Mouse (Mus musculus) limb, embryonic 14.5 days (tissue): ENCODE results near the gene Dennd1a. TPM values are rescaled to one million over a fixed set of nuclear protein-coding genes. Genes with fewer than 3 reads are reported as not detected.

Experiments
- ATAC-seq: fragments of 200-750 bp; cut with Nextera tagmentation; 2 replicates; pipeline ENCODE4 v1.8.0; 2017; ENCODE audit warnings: low read depth, moderate number of reproducible peaks, moderate TSS enrichment; ENCODE audit not compliant: low FRiP score
- DNase-seq: peaks from one replicate; pipeline ENCODE4 v3.0.0-alpha.2; 2015; ENCODE audit warnings: low spot score
- H3K27ac ChIP-seq: fragments of 300-500 bp; sonication (generic); replicated peaks from 2 replicates; pipeline ENCODE4 v1.5.1; 2014; ENCODE audit warnings: low read depth, mild to moderate bottlenecking, low read length, moderate library complexity, mixed read lengths
- H3K27me3 ChIP-seq: fragments of 300-500 bp; sonication (generic); 2 replicates; pipeline ENCODE4 v1.6.1; 2014; ENCODE audit warnings: low read length, mixed read lengths; ENCODE audit not compliant: control insufficient read depth, insufficient read depth
- H3K36me3 ChIP-seq: fragments of 300-500 bp; sonication (generic); 2 replicates; pipeline ENCODE4 v1.6.1; 2014; ENCODE audit warnings: mild to moderate bottlenecking, low read length, moderate library complexity, mixed read lengths; ENCODE audit not compliant: control insufficient read depth, insufficient read depth
- H3K4me1 ChIP-seq: fragments of 300-500 bp; sonication (generic); 2 replicates; pipeline ENCODE4 v1.6.1; 2014; ENCODE audit warnings: antibody characterized with exemption, low read length, mixed read lengths; ENCODE audit not compliant: control insufficient read depth, insufficient read depth
- H3K4me2 ChIP-seq: fragments of 300-500 bp; sonication (generic); replicated peaks from 2 replicates; pipeline ENCODE4 v1.6.1; 2014; ENCODE audit warnings: low read depth, mild to moderate bottlenecking, low read length, moderate library complexity; ENCODE audit not compliant: severe bottlenecking
- H3K4me3 ChIP-seq: fragments of 300-500 bp; sonication (generic); replicated peaks from 2 replicates; pipeline ENCODE4 v1.5.1; 2014; ENCODE audit warnings: low read length
- H3K9ac ChIP-seq: fragments of 300-500 bp; sonication (generic); 2 replicates; pipeline ENCODE4 v1.6.1; 2014; ENCODE audit warnings: mild to moderate bottlenecking, low read depth, low read length, moderate library complexity; ENCODE audit not compliant: severe bottlenecking
- H3K9me3 ChIP-seq: fragments of 300-500 bp; sonication (generic); 2 replicates; pipeline ENCODE4 v1.6.1; 2016; ENCODE audit warnings: low read length; ENCODE audit not compliant: control insufficient read depth
- POLR2A ChIP-seq: fragments of 200-500 bp; IDR thresholded peaks from 2 replicates; pipeline ENCODE4 v1.8.0; 2012; ENCODE audit warnings: inconsistent platforms, mild to moderate bottlenecking, moderate library complexity, borderline replicate concordance; ENCODE audit not compliant: insufficient read depth, insufficient read length; ENCODE audit errors: extremely low read depth
- WGBS: fragments of 180-500 bp; shearing (Covaris S2); extraction: QIAGEN DNeasy Blood & Tissue Kit; methylation state at CpG from one replicate; pipeline ENCODE4 v1.1.7; 2014; 5-methylcytosine and 5-hydroxymethylcytosine counted together
- polyA plus RNA-seq, 2 experiments: library from polyadenylated mRNA; depleted of rRNA in 1 of 2; stranded (reverse) in 1 of 2; unstranded in 1 of 2; fragments of >200 nt; fragmentation: Nextera tagmentation in 1 of 2; extraction: Ambion mirVana in 1 of 2; gene quantifications; 2 replicates each; pipeline versions ENCODE4 v1.2.1 to v1.2.3; 2012 to 2014

The Dennd1a gene
- polyA plus RNA-seq, 2 experiments = 11.8 to 22.9 TPM

GRCm38 (mm10) chr2:37823826-37824225, 463.4 kb downstream of the Dennd1a start:
- TF ChIP-seq POLR2A = no peak
- WGBS = 70% methylated on average over 2 of the region's 2 CpGs
- no peaks in the 10 kb centered on the region for H3K36me3 ChIP-seq
- no peaks in the 10 kb centered on the region for H3K9me3 ChIP-seq
- H3K27ac ChIP-seq = no peak overlapping the region
- no peak for DNase-seq
- no peak for ATAC-seq
- H3K27me3 ChIP-seq = no peaks in the 10 kb centered on the region
- 0 out of 2 replicates have a peak, but pooled peaks cover 4% of the 10 kb centered on the region for H3K4me1 ChIP-seq
- no peak overlapping the region for H3K9ac ChIP-seq
- H3K4me2 ChIP-seq = no peak overlapping the region
- H3K4me3 ChIP-seq = no peak overlapping the region

GRCm38 (mm10) chr2:37822122-37822521, 465.1 kb downstream of the Dennd1a start:
- ATAC-seq (no peak), DNase-seq (no peak)
- H3K4me2 ChIP-seq = no peak overlapping the region
- no peak overlapping the region for H3K4me3 ChIP-seq
- no peak overlapping the region for H3K27ac ChIP-seq
- H3K27me3 ChIP-seq = no peaks in the 10 kb centered on the region
- no peaks in the 10 kb centered on the region; the same call in 1 of the 2 replicates for H3K36me3 ChIP-seq
- 0 out of 2 replicates have a peak, but pooled peaks cover 4% of the 10 kb centered on the region for H3K4me1 ChIP-seq
- WGBS = 57% methylated on average over 5 of the region's 5 CpGs
- no peak for TF ChIP-seq POLR2A
- no peak overlapping the region for H3K9ac ChIP-seq
- no peaks in the 10 kb centered on the region for H3K9me3 ChIP-seq

- no peak for TF ChIP-seq POLR2A
- no peaks in the 10 kb centered on the region for H3K27me3 ChIP-seq
- H3K9ac ChIP-seq = no peak overlapping the region
- DNase-seq = peak; percentile 7
- no peak overlapping the region for H3K4me2 ChIP-seq
- no peaks in the 10 kb centered on the region; the same call in 1 of the 2 replicates for H3K36me3 ChIP-seq
- peak; percentile 56; the same call in 1 of the 2 replicates for ATAC-seq
- 47% methylated on average over 4 of the region's 4 CpGs for WGBS
- no peak overlapping the region for H3K4me3 ChIP-seq
- H3K4me1 ChIP-seq = 0 out of 2 replicates have a peak, but pooled peaks cover 4% of the 10 kb centered on the region
- H3K27ac ChIP-seq = no peak overlapping the region
- H3K9me3 ChIP-seq = no peaks in the 10 kb centered on the region
These were observed 467.6 kb downstream of the Dennd1a start for GRCm38 (mm10) chr2:37819526-37820152.

- no peak overlapping the region for H3K4me3 ChIP-seq
- H3K9ac ChIP-seq = no peak overlapping the region
- H3K27me3 ChIP-seq = no peaks in the 10 kb centered on the region
- no peaks in the 10 kb centered on the region for H3K9me3 ChIP-seq
- H3K36me3 ChIP-seq = no peaks in the 10 kb centered on the region; the same call in 1 of the 2 replicates
- no peak overlapping the region for H3K27ac ChIP-seq
- WGBS = 23% methylated on average over 5 of the region's 5 CpGs
- ATAC-seq (no peak), DNase-seq (no peak)
- 0 out of 2 replicates have a peak, but pooled peaks cover 4% of the 10 kb centered on the region for H3K4me1 ChIP-seq
- no peak overlapping the region for H3K4me2 ChIP-seq
- TF ChIP-seq POLR2A = no peak
These were observed 468.2 kb downstream of the Dennd1a start for GRCm38 (mm10) chr2:37818761-37819525.

- Histone ChIP-seq H3K4me1 (0 out of 2 replicates have a peak, but pooled peaks cover 4% of the 10 kb centered on the region), H3K27me3 (no peaks in the 10 kb centered on the region), H3K4me2 (no peak overlapping the region), H3K9me3 (no peaks in the 10 kb centered on the region), H3K4me3 (no peak overlapping the region), H3K27ac (no peak overlapping the region), H3K36me3 (peaks cover 7% of the 10 kb centered on the region; the same call in 1 of the 2 replicates), H3K9ac (no peak overlapping the region)
- ATAC-seq = peak; percentile 55; the same call in 1 of the 2 replicates
- DNase-seq = peak; percentile 73
- 13% methylated on average over 3 of the region's 3 CpGs for WGBS
- TF ChIP-seq POLR2A = no peak
These were observed 471.5 kb downstream of the Dennd1a start for GRCm38 (mm10) chr2:37815676-37816075.
